Mouse (Mus musculus) liver, adult (tissue): ENCODE data around the gene Mthfd1l.

Source experiments
- GATA4 ChIP-seq: IDR thresholded peaks from 2 replicates; pipeline ENCODE4 v1.6.1; 2014; ENCODE audit warnings: mild to moderate bottlenecking, low read length; ENCODE audit not compliant: insufficient replicate concordance

The Mthfd1l gene

DNA sequence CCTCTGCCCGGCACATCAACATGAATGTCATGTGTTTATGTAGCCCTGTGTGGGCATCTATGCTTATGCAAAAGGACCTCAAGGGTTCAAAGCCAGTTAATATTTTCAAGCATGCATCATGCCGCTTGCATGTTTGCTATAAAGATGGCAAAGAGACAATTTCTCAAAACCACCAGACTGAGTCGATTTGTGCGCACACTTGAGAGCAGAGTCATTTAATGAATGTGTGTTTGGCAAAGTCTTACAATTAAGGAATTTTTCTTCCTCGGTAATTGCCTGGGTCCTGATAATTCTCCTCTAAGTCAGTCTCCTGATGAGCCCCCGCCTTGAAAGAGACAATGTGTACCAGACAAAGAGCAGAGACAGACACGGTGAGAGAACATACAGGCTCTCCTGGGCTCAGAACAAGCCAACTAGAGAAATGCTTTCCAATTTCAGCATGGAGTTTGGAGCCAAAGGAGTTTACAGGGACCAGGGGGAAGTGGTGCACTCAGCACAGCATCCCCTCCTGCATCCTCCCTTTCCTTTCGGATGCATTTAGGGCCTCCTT lies 186.7 kb downstream of the Mthfd1l start:
- no peak for TF ChIP-seq GATA4

DNA sequence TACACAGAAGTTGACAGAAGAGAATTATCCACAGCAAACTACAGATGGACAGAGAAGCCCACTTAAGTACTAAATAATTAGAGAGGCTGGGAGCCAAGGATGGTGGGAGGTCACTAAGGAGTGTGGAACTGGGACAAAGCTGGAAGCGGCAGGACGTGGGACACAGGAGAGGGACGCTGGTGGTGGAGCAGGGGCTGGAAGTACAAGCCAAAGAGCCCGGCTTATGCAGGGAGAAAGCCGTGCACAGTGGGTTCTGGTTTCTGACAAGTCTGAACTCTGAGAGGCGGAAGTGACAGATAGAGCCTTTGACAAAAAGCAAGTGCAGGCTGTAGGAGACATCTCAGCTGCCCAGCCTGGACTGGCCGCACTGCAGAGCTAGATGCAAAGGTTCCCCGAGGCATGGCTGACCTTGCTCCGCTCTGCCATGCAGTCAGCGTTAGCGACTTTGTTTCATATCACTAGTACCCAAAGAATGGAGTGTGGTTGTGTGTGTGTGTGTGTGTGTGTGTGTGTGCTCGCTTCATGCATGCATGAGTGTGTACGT lies 187.4 kb downstream of the Mthfd1l start:
- no peak for TF ChIP-seq GATA4

GRCm38 (mm10) chr10:4162049-4162448 lies 189.1 kb downstream of the Mthfd1l start:
- TF ChIP-seq GATA4 = no peak

DNA sequence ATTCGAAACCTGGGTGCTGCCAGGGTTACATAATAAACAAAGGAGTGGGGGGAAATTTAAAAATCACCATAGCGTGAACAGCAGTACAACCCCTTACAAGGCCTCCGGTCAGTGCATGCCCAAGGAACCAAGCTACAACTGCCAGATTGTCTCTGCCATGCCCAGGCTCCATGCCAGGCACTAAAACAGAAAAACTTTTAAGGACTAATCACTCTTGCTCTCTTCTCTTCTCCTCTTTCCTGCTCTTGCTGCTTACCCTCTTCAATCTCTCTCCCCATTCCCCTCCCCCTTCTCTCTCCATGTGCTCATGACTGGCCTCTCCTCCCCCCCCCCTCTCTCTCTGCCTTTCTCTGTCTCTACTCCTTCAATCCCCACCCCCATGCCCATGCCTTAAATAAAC lies 190.1 kb downstream of the Mthfd1l start:
- TF ChIP-seq GATA4 = no peak

GRCm38 (mm10) chr10:4164681-4165080 lies 191.8 kb downstream of the Mthfd1l start:
- TF ChIP-seq GATA4 = no peak

GRCm38 (mm10) chr10:4168222-4168798 lies 195.4 kb downstream of the Mthfd1l start:
- no peak for TF ChIP-seq GATA4

- no peak for TF ChIP-seq GATA4
Observed at GRCm38 (mm10) chr10:4174229-4174628, 201.3 kb downstream of the Mthfd1l start.

- TF ChIP-seq GATA4 = no peak
Observed at GRCm38 (mm10) chr10:4174717-4175116, 201.8 kb downstream of the Mthfd1l start.

GRCm38 (mm10) chr10:4177285-4177684 lies 204.4 kb downstream of the Mthfd1l start:
- TF ChIP-seq GATA4 = no peak

DNA sequence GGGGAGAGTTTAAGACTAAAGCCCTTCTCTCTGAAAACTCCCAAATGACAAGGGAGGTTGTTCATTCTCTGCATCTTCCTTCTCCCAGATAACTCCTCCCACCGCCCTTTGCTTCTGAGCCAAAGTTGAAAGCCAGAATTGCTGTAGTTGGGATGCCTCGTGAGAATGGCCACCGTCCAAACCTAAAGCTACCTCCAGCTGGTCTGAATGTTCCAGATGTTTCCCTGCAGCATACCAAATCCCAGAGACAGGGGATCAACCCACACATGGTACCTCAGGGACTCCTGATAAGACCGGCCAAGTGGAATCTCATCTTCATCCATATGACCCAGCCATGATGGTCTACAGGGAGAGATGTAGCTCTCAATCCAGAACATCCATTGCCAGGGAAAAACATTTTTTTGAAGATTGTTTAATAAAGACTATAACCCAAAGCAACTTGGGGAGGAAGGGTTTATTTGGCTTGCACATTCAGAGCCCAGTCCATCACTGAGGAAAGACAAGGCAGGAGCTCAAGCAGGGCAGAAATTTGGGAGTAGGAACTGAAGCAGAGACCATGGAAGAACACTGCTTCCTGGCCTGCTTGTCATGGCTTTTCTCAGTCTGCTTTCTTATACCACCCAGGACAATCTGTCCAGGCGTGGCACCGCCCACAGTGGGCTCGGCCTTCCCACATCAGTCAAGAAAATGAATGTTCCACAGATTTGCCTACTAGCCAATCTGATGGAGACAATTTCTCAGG lies 206.3 kb downstream of the Mthfd1l start:
- TF ChIP-seq GATA4 = no peak

DNA sequence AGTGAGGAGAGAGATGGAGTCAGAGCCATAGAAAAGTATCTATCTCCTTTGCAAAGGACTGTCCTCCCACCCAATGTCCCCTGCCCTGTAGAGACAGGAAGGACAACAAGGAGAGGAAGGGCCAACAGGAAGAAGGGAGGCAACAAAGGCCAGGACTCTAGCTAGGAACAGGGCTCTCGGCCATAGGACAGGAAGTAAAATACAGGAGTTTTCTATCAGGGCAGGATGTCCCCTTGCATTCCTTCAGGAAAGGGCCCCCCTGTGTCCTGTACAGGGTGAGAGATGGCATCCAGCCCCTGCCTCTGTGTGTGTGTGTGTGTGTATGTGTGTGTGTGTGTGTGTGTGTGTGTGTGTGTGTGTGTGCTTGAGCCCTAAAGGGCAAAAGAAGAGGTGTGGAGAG lies 209.0 kb downstream of the Mthfd1l start:
- peak; percentile 96 for TF ChIP-seq GATA4

GRCm38 (mm10) chr10:4182406-4182805 lies 209.5 kb downstream of the Mthfd1l start:
- TF ChIP-seq GATA4 = no peak

DNA sequence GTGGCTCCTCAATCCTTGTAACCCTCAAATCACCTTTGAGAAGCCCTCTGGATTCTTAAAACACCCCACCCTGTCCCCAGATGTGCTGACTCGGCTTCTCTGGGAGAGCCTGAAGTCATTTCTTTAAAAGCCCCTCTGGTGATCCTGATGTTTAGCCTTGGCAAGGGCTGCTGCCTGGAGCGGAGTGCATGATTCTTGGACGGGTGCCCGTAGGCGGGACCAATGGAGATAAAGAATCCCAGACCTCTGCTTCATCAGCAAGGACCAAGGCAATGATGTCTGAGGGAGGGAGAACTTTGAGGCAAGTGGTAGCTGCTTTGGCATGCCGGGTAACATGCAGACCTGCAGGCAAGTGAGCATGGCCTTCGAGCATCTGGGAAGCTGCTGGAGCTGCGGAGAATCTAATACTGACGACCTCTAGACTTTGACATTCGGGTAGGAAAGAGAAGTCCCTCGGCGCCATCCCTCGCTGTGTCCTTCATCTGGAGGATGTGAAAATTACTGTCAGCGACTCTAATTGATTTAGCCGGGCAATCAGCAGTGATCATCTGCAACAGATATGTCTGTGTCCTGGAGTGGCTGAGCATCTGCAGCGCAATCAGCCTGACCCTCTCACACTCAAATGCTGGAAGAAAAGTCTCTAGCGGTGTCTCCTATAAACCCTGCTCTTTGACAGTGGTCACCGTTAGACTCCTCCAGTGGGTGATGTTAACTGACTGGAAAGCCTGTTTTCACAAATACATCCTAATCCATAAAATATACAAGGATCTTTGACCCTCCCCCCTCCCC lies 215.9 kb downstream of the Mthfd1l start:
- TF ChIP-seq GATA4 = peak; percentile 23; the same call in 1 of the 2 replicates

- no peak for TF ChIP-seq GATA4
Observed at GRCm38 (mm10) chr10:4189422-4189821, 216.5 kb downstream of the Mthfd1l start.

DNA sequence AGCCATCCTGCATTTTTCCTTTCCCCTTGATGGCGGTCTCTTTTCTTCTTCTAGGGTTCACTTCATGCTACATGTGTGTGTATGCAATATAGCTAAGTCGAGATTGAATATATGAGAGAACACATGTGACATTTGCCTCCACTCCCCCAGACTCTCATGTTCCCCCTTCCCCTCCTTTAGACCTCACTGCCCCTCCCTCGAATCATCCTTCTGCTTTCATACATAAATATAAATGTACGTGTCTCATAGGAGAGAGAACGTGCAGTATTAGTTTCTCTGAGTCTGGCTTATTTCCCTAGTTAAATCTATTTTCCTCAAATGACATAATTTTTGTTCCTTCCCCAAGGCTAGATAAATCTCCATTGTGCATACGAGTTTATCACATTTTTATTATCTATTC lies 226.1 kb downstream of the Mthfd1l start:
- no peak for TF ChIP-seq GATA4

DNA sequence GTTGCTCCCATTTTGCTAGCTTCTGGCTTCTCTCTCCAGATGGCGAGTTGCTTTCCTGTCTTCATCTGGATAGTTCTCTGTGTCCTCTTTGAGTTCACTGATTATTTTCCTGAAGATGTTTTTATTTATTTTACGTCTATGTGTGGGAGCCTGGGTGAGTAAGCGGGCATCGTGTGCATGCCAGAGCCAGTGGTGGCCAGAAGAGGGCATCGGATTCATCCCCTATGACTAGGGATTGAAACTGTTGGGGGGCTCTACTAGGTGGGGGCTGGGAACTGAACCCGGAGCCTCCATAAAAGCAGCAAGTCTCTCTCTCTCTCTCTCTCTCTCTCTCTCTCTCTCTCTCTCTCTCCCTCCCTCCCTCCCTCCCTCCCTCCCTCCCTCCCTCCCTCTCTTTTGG lies 227.0 kb downstream of the Mthfd1l start:
- no peak for TF ChIP-seq GATA4

DNA sequence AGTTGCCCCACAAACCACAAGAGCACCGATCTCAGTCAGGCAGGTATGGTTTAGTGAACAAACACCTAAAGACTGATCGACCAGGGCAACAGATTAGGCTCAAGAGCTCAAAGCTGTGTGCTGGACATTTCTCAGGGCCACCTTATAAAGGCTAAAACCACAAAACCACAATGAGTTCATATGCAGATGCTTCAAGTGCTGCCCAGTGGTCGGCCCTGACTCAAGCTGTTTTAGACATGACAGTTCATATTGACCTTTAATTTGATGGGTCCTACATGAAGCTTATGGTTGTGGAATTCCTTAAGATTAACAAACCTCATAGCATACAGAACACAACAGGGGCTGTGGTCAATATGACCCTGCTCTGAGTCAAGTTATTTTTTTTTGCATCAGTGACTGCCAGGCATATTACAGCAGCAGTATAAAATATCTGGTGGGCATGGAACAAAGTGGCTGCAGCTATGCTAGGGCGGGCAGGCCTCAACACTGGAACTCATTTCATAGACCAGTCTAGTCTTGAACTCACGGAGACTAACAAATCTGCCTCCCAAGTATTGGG lies 227.7 kb downstream of the Mthfd1l start:
- TF ChIP-seq GATA4 = no peak
